ENCODE assay signal across 8 mouse cellular contexts in genomic region chr16:91729821-91730441, GRCm38 (mm10). TPM values are rescaled to one million over a fixed set of nuclear protein-coding genes. Genes with fewer than 3 reads are reported as not detected.
DNase-seq lines count a peak whose midpoint lies in the region; ATAC-seq lines count a peak whose summit lies in the region.

No protein-coding gene starts in this region.

- H3K9me3 ChIP-seq in embryonic facial prominence, embryonic 14.5 days (ENCODE audit: control insufficient read depth, low read length), result no peaks in the 10 kb centered on the region
- H3K9me3 ChIP-seq in hindbrain, embryonic 10.5 days, result no peaks in the 10 kb centered on the region
- H3K9me3 ChIP-seq in limb, embryonic 13.5 days, result no peaks in the 10 kb centered on the region

- no peak for ATAC-seq in embryonic facial prominence, embryonic 14.5 days (ENCODE audit: low read depth)
- no peak for ATAC-seq in limb, embryonic 13.5 days (ENCODE audit: low FRiP score, low read depth)

- H3K4me1 ChIP-seq in embryonic facial prominence, embryonic 14.5 days (ENCODE audit: control insufficient read depth, insufficient read depth, low read length), result peaks cover 14% of the 10 kb centered on the region
- peaks cover 44% of the 10 kb centered on the region for H3K4me1 ChIP-seq in hindbrain, embryonic 10.5 days (replicated peaks)
- peaks cover 44% of the 10 kb centered on the region for H3K4me1 ChIP-seq in limb, embryonic 13.5 days

- peak overlapping the region; percentile 87 for H3K27ac ChIP-seq in embryonic facial prominence, embryonic 14.5 days (replicated peaks; ENCODE audit: low read depth, low read length)
- H3K27ac ChIP-seq in hindbrain, embryonic 10.5 days, result peak overlapping the region; percentile 97
- H3K27ac ChIP-seq in limb, embryonic 13.5 days, result peak overlapping the region; percentile 90; the same call in 1 of the 2 replicates

- H3K4me3 ChIP-seq in embryonic facial prominence, embryonic 14.5 days (ENCODE audit: low read depth, low read length), result peak overlapping the region; percentile 85
- peak overlapping the region; percentile 95 for H3K4me3 ChIP-seq in hindbrain, embryonic 10.5 days
- H3K4me3 ChIP-seq in limb, embryonic 13.5 days, result peak overlapping the region; percentile 91

- no peaks in the 10 kb centered on the region for H3K27me3 ChIP-seq in embryonic facial prominence, embryonic 14.5 days (replicated peaks; ENCODE audit: control insufficient read depth, insufficient read depth, low read length)
- no peaks in the 10 kb centered on the region for H3K27me3 ChIP-seq in hindbrain, embryonic 10.5 days (ENCODE audit: insufficient read depth, poor library complexity, severe bottlenecking)
- no peaks in the 10 kb centered on the region for H3K27me3 ChIP-seq in limb, embryonic 13.5 days

- peak overlapping the region; percentile 94 for H3K9ac ChIP-seq in embryonic facial prominence, embryonic 14.5 days (ENCODE audit: low read depth, low read length)
- H3K9ac ChIP-seq in limb, embryonic 13.5 days, result peak overlapping the region; percentile 94

- WGBS in embryonic facial prominence, embryonic 14.5 days, result 1% methylated on average over 17 of the region's 44 CpGs
- WGBS in hindbrain, embryonic 10.5 days, result under 1% methylated on average over 44 of the region's 44 CpGs
- under 1% methylated on average over 42 of the region's 44 CpGs for WGBS in limb, embryonic 13.5 days

- H3K36me3 ChIP-seq in embryonic facial prominence, embryonic 14.5 days (ENCODE audit: control insufficient read depth, insufficient read depth, low read length), result 0 out of 2 replicates have a peak, but pooled peaks cover 3% of the 10 kb centered on the region
- peaks cover 4% of the 10 kb centered on the region; the same call in 1 of the 2 replicates for H3K36me3 ChIP-seq in hindbrain, embryonic 10.5 days
- H3K36me3 ChIP-seq in limb, embryonic 13.5 days, result no peaks in the 10 kb centered on the region

- peak overlapping the region; percentile 80 for H3K4me2 ChIP-seq in embryonic facial prominence, embryonic 14.5 days (ENCODE audit: low read depth, low read length)
- peak overlapping the region; percentile 83 for H3K4me2 ChIP-seq in limb, embryonic 13.5 days (replicated peaks)

- DNase-seq in layer of hippocampus, postnatal 10 days (ENCODE audit: low spot score in 2 of 2), result peak; percentile 51 to 62
- no peak for DNase-seq in layer of hippocampus, adult 9-10 months (ENCODE audit: low spot score)
- peak; percentile 23 for DNase-seq in adrenal gland, adult 8-10 months
- peak; percentile 50 for DNase-seq in embryonic facial prominence, embryonic 14.5 days (ENCODE audit: low spot score)
- DNase-seq in hindbrain, embryonic 10.5 days (ENCODE audit: low spot score), result peak; percentile 71
- DNase-seq in naive thymus-derived CD4-positive, alpha-beta T cell, adult 2 months (ENCODE audit: low read depth), result peak; percentile 56
- peak; percentile 55 for DNase-seq in thymus, postnatal 4 days

RNA-seq across cellular contexts. Expression of gene Itsn1, which starts 0.8 kb away (rescaled TPM):
- 100 to 1,000 TPM; 145 to 159 TPM for total RNA-seq in layer of hippocampus, postnatal 10 days (2021)
- total RNA-seq in adrenal gland, adult 8-10 months (2022), result 10 to 100 TPM; 43.3 to 68.5 (median 55.7) TPM
- 28.1 and 30.1 TPM in 2 replicates for polyA plus RNA-seq in embryonic facial prominence, embryonic 14.5 days (2014; fragmentation: Nextera tagmentation; extraction: Ambion mirVana)
- 50.7 and 55.5 TPM in 2 replicates for polyA plus RNA-seq in hindbrain, embryonic 10.5 days (2016; fragmentation: Nextera tagmentation; extraction: Ambion mirVana)
- polyA plus RNA-seq in limb, embryonic 13.5 days (2015; fragmentation: Nextera tagmentation; extraction: Ambion mirVana), result 27.4 and 27.7 TPM in 2 replicates

RNA-seq across cellular contexts. Expression of gene Cryzl1, which starts 1.2 kb away (rescaled TPM):
- 10 to 100 TPM; 78.9 to 94.2 TPM for total RNA-seq in layer of hippocampus, postnatal 10 days (2021)
- 10 to 100 TPM; 49.9 to 75.8 (median 63.0) TPM for total RNA-seq in adrenal gland, adult 8-10 months (2022)
- 61.6 and 61.8 TPM in 2 replicates for polyA plus RNA-seq in embryonic facial prominence, embryonic 14.5 days (2014; fragmentation: Nextera tagmentation; extraction: Ambion mirVana)
- 65.1 and 71.6 TPM in 2 replicates for polyA plus RNA-seq in hindbrain, embryonic 10.5 days (2016; fragmentation: Nextera tagmentation; extraction: Ambion mirVana)
- polyA plus RNA-seq in limb, embryonic 13.5 days (2015; fragmentation: Nextera tagmentation; extraction: Ambion mirVana), result 71.9 and 75.4 TPM in 2 replicates

RNA-seq across cellular contexts. Expression of gene Donson, which starts 41.4 kb away (rescaled TPM):
- 10 to 100 TPM; 19.9 to 23.8 TPM for total RNA-seq in layer of hippocampus, postnatal 10 days (2021)
- total RNA-seq in adrenal gland, adult 8-10 months (2022), result 10 to 100 TPM in 1 of 4 experiments, 1 to 10 TPM in 3; 4.0 to 13.1 (median 7.2) TPM
- polyA plus RNA-seq in embryonic facial prominence, embryonic 14.5 days (2014; fragmentation: Nextera tagmentation; extraction: Ambion mirVana), result 17.8 and 21.7 TPM in 2 replicates
- polyA plus RNA-seq in hindbrain, embryonic 10.5 days (2016; fragmentation: Nextera tagmentation; extraction: Ambion mirVana), result 32.9 and 34.6 TPM in 2 replicates
- 22.1 and 23.2 TPM in 2 replicates for polyA plus RNA-seq in limb, embryonic 13.5 days (2015; fragmentation: Nextera tagmentation; extraction: Ambion mirVana)
